Mouse (Mus musculus) leukemia stem cell, adult 10-12 weeks (primary cell): Measurements from ENCODE around the gene Mtif2. TPM values are rescaled to one million over a fixed set of nuclear protein-coding genes. Genes with fewer than 3 reads are reported as not detected.

Experiments used
- polyA plus RNA-seq: library from polyadenylated mRNA; stranded (reverse); fragments of >175 nt; gene quantifications from 2 replicates; pipeline ENCODE4 v1.2.3, GENCODE M21; 2012; ENCODE audit warnings: low replicate concordance

The Mtif2 gene
- 0.93 and 6.1 TPM in 2 replicates for polyA plus RNA-seq

GRCm38 (mm10) chr11:29525988-29526794 is at the start of gene Mtif2:
Mtif2 (plus strand) TSS chr11:29526408.

GRCm38 (mm10) chr11:29514682-29515412 is 11.4 kb upstream of the Mtif2 start, which contains the start of gene Prorsd1:
Prorsd1 (minus strand) TSS chr11:29515033.

GRCm38 (mm10) chr11:29547752-29548503 is 21.7 kb downstream of the Mtif2 start, which contains the start of the genes Clhc1 and Rps27a:
Clhc1 (plus strand) TSS chr11:29547950.
Rps27a (minus strand) TSS chr11:29548109.

Other genes starting within 250 kb of the Mtif2 start
- gene Ccdc88a, start 152.8 kb upstream of the Mtif2 start, polyA plus RNA-seq = 27.0 and 28.8 TPM in 2 replicates
- gene Prorsd1, start 11.4 kb upstream of the Mtif2 start, polyA plus RNA-seq = 6.0 TPM in 1 of 2 replicates, not detected in the other
- gene Clhc1, start 21.5 kb downstream of the Mtif2 start, polyA plus RNA-seq = not detected in 2 replicates
- 16.4 and 67.9 TPM in 2 replicates for gene Rps27a, start 21.7 kb downstream of the Mtif2 start, polyA plus RNA-seq
- gene Rtn4, start 166.5 kb downstream of the Mtif2 start, polyA plus RNA-seq = 91.8 and 177 TPM in 2 replicates